Mouse (Mus musculus) heart, embryonic 11.5 days (tissue): ENCODE measurements at regions not wholly inside any gene's neighbourhood (a gene's known extent, or its start where the extent isn't known, plus 50 kb on each side); places are given as distances from the start of the nearest gene placed in this dataset.

Experiments used
- ATAC-seq: fragments of 200-750 bp; cut with Nextera tagmentation; replicated peaks from 2 replicates; pipeline ENCODE4 v1.8.0; 2017; ENCODE audit warnings: moderate library complexity; ENCODE audit not compliant: insufficient number of reproducible peaks, low FRiP score, low TSS enrichment
- H3K27ac ChIP-seq: fragments of 300-500 bp; sonication (generic); 2 replicates; pipeline ENCODE4 v1.5.1; 2014; ENCODE audit warnings: mild to moderate bottlenecking, low read depth, low read length
- H3K27me3 ChIP-seq: fragments of 300-500 bp; sonication (generic); 2 replicates; pipeline ENCODE4 v1.6.1; 2014; ENCODE audit warnings: mild to moderate bottlenecking, low read length, mixed read lengths; ENCODE audit not compliant: control insufficient read depth, insufficient read depth
- H3K36me3 ChIP-seq: fragments of 300-500 bp; sonication (generic); 2 replicates; pipeline ENCODE4 v1.6.1; 2014; ENCODE audit warnings: mild to moderate bottlenecking, low read length, moderate library complexity, mixed read lengths; ENCODE audit not compliant: control insufficient read depth, insufficient read depth
- H3K4me1 ChIP-seq: fragments of 300-500 bp; sonication (generic); 2 replicates; pipeline ENCODE4 v1.6.1; 2014; ENCODE audit warnings: low read length; ENCODE audit not compliant: control insufficient read depth, insufficient read depth
- H3K4me2 ChIP-seq: fragments of 300-500 bp; sonication (generic); 2 replicates; pipeline ENCODE4 v1.6.1; 2014; ENCODE audit warnings: mild to moderate bottlenecking, moderate library complexity
- H3K4me3 ChIP-seq: fragments of 300-500 bp; sonication (generic); 2 replicates; pipeline ENCODE4 v1.5.1; 2014; ENCODE audit warnings: low read depth, low read length
- H3K9ac ChIP-seq: fragments of 300-500 bp; sonication (generic); 2 replicates; pipeline ENCODE4 v1.6.1; 2014; ENCODE audit warnings: mild to moderate bottlenecking, low read depth, low read length, moderate library complexity
- H3K9me3 ChIP-seq: fragments of 300-500 bp; sonication (generic); replicated peaks from 2 replicates; pipeline ENCODE4 v1.6.1; 2016; ENCODE audit warnings: low read length; ENCODE audit not compliant: control insufficient read depth
- WGBS: fragments of 180-500 bp; shearing (Covaris S2); extraction: QIAGEN DNeasy Blood & Tissue Kit; methylation state at CpG from one replicate; pipeline ENCODE4 v1.1.7; 2014; ENCODE audit not compliant: insufficient replicate concordance; 5-methylcytosine and 5-hydroxymethylcytosine counted together

GRCm38 (mm10) chr6:31695885-31696284 lies 132.1 kb upstream of the Podxl start:
- no peaks in the 10 kb centered on the region for H3K9me3 ChIP-seq
- no peak overlapping the region for H3K4me2 ChIP-seq
- no peaks in the 10 kb centered on the region for H3K36me3 ChIP-seq
- no peak overlapping the region for H3K9ac ChIP-seq
- no peak for ATAC-seq
- H3K27me3 ChIP-seq = no peaks in the 10 kb centered on the region
- H3K4me3 ChIP-seq = no peak overlapping the region
- no peaks in the 10 kb centered on the region for H3K4me1 ChIP-seq
- no peak overlapping the region for H3K27ac ChIP-seq
- 56% methylated on average over 3 of the region's 3 CpGs for WGBS

- Histone ChIP-seq H3K27ac (no peak overlapping the region), H3K9me3 (no peaks in the 10 kb centered on the region), H3K9ac (no peak overlapping the region), H3K4me1 (no peaks in the 10 kb centered on the region), H3K36me3 (no peaks in the 10 kb centered on the region), H3K4me3 (no peak overlapping the region), H3K27me3 (no peaks in the 10 kb centered on the region), H3K4me2 (no peak overlapping the region)
- WGBS = 55% methylated on average over 1 of the region's 1 CpGs
- ATAC-seq = no peak
These were observed 129.3 kb upstream of the Podxl start for GRCm38 (mm10) chr6:31693047-31693446.

GRCm38 (mm10) chr6:31692024-31692423 lies 128.2 kb upstream of the Podxl start:
- Histone ChIP-seq H3K9ac (no peak overlapping the region), H3K4me3 (no peak overlapping the region), H3K27me3 (no peaks in the 10 kb centered on the region), H3K4me2 (no peak overlapping the region), H3K36me3 (no peaks in the 10 kb centered on the region), H3K27ac (no peak overlapping the region), H3K4me1 (no peaks in the 10 kb centered on the region), H3K9me3 (no peaks in the 10 kb centered on the region)
- WGBS = 72% methylated on average over 6 of the region's 6 CpGs
- no peak for ATAC-seq

- 64% methylated on average over 2 of the region's 2 CpGs for WGBS
- no peak overlapping the region for H3K4me2 ChIP-seq
- H3K4me3 ChIP-seq = no peak overlapping the region
- no peak for ATAC-seq
- no peaks in the 10 kb centered on the region for H3K27me3 ChIP-seq
- H3K9me3 ChIP-seq = no peaks in the 10 kb centered on the region
- no peaks in the 10 kb centered on the region for H3K36me3 ChIP-seq
- H3K27ac ChIP-seq = no peak overlapping the region
- no peaks in the 10 kb centered on the region for H3K4me1 ChIP-seq
- no peak overlapping the region for H3K9ac ChIP-seq
These were observed 116.3 kb upstream of the Podxl start for GRCm38 (mm10) chr6:31680101-31680500.

DNA sequence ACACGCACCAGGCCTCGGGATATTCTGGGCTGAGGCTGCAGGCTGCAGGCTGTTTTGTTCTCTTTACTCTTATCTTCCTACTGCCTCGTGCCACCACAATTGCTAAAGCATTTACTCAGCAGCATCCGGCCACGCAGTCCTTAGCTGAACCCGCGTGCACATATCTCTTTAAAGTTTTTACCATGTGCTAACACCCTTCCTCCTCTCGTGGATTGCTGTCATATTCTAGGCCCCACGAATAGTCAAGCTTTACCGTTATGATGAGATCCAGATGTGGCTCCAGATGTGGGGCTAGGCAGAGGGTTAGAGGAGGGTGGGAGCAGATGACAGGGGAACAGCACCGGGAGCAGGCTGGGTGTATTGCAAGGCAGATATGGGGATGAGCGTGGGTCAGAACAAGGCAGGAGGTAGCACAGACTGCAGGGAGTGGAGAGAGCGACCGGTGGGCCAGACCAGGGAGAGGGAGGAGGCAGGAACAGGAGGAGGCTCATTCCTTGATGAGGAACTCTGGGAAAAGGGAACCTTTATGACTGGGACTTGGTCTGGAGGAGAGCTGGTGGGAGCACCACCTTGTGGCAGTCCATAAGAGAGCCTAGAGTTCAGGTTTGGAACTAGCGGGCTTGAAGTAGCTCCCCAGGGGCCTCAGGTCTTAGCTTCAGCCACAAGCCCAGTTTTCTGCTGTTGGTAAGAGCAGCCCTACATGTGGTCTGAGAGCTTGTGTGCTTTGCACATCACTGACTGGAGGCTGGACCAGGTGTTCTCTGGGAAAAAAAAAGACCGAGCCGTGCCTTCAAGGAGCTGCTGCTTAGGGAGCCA lies 102.1 kb upstream of the Podxl start:
- Histone ChIP-seq H3K27ac (no peak overlapping the region), H3K9me3 (no peaks in the 10 kb centered on the region), H3K4me2 (no peak overlapping the region), H3K4me1 (peaks cover 3% of the 10 kb centered on the region; the same call in 1 of the 2 replicates), H3K36me3 (no peaks in the 10 kb centered on the region), H3K9ac (no peak overlapping the region), H3K4me3 (no peak overlapping the region), H3K27me3 (0 out of 2 replicates have a peak, but pooled peaks cover 5% of the 10 kb centered on the region)
- WGBS = 49% methylated on average over 17 of the region's 17 CpGs
- no peak; the same call in 1 of the 2 replicates for ATAC-seq

- H3K4me2 ChIP-seq = no peak overlapping the region
- ATAC-seq = no peak
- peaks cover 3% of the 10 kb centered on the region; the same call in 1 of the 2 replicates for H3K4me1 ChIP-seq
- no peak overlapping the region for H3K9ac ChIP-seq
- no peaks in the 10 kb centered on the region for H3K9me3 ChIP-seq
- no peaks in the 10 kb centered on the region for H3K36me3 ChIP-seq
- H3K27ac ChIP-seq = no peak overlapping the region
- 0 out of 2 replicates have a peak, but pooled peaks cover 5% of the 10 kb centered on the region for H3K27me3 ChIP-seq
- no peak overlapping the region for H3K4me3 ChIP-seq
- 30% methylated on average over 7 of the region's 7 CpGs for WGBS
These were observed 100.7 kb upstream of the Podxl start for GRCm38 (mm10) chr6:31664495-31664894.

DNA sequence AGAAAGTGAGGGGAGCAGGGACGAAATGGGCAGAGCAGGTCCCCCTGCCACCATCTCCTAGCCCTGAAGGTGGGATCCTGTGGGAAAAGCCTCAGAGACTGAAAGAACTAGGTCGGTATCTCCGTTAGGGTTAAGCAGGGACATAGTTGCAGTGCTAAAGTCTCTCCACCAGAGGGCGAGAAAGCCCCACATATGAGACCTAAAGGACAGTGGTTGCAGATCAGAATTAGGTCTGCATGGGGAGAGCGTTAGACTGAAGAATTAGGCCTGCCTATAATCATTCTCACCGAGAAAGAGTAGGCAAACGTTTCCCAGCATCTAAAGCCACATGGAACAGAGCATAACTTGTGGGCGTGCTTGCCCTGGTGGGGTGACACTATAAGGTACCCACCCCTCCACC lies 97.0 kb upstream of the Podxl start:
- H3K9me3 ChIP-seq = no peaks in the 10 kb centered on the region
- no peak overlapping the region for H3K4me2 ChIP-seq
- H3K27ac ChIP-seq = no peak overlapping the region
- H3K9ac ChIP-seq = no peak overlapping the region
- H3K36me3 ChIP-seq = no peaks in the 10 kb centered on the region
- 11% methylated on average over 8 of the region's 8 CpGs for WGBS
- H3K27me3 ChIP-seq = 0 out of 2 replicates have a peak, but pooled peaks cover 5% of the 10 kb centered on the region
- no peaks in the 10 kb centered on the region; the same call in 1 of the 2 replicates for H3K4me1 ChIP-seq
- H3K4me3 ChIP-seq = no peak overlapping the region
- ATAC-seq = no peak

- Histone ChIP-seq H3K9me3 (no peaks in the 10 kb centered on the region), H3K4me3 (no peak overlapping the region), H3K4me1 (no peaks in the 10 kb centered on the region), H3K9ac (no peak overlapping the region), H3K27ac (no peak overlapping the region), H3K4me2 (no peak overlapping the region), H3K36me3 (no peaks in the 10 kb centered on the region), H3K27me3 (0 out of 2 replicates have a peak, but pooled peaks cover 5% of the 10 kb centered on the region)
- WGBS = 60% methylated on average over 4 of the region's 4 CpGs
- ATAC-seq = no peak
These were observed 96.1 kb upstream of the Podxl start for GRCm38 (mm10) chr6:31659901-31660300.
